Mouse (Mus musculus) forebrain, embryonic 13.5 days (tissue): ENCODE measurements around the gene Golim4. TPM values are rescaled to one million over a fixed set of nuclear protein-coding genes. Genes with fewer than 3 reads are reported as not detected.

Source experiments
- ATAC-seq: fragments of 200-750 bp; cut with Nextera tagmentation; 2 replicates; pipeline ENCODE4 v1.8.0; 2017
- H3K27ac ChIP-seq: fragments of 300-500 bp; sonication (generic); 2 replicates; pipeline ENCODE4 v1.5.1; 2015; ENCODE audit warnings: inconsistent platforms, mild to moderate bottlenecking, moderate library complexity
- H3K27me3 ChIP-seq: fragments of 300-500 bp; sonication (generic); 2 replicates; pipeline ENCODE4 v1.6.1; 2015; ENCODE audit warnings: mild to moderate bottlenecking, inconsistent platforms
- H3K36me3 ChIP-seq: fragments of 300-500 bp; sonication (generic); 2 replicates; pipeline ENCODE4 v1.6.1; 2015; ENCODE audit warnings: mild to moderate bottlenecking, inconsistent platforms; ENCODE audit not compliant: poor library complexity, severe bottlenecking
- H3K4me1 ChIP-seq: fragments of 300-500 bp; sonication (generic); 2 replicates; pipeline ENCODE4 v1.6.1; 2015; ENCODE audit warnings: inconsistent platforms
- H3K4me2 ChIP-seq: fragments of 300-500 bp; sonication (generic); 2 replicates; pipeline ENCODE4 v1.6.1; 2015; ENCODE audit warnings: inconsistent platforms, mild to moderate bottlenecking, moderate library complexity
- H3K4me3 ChIP-seq: fragments of 300-500 bp; sonication (generic); 2 replicates; pipeline ENCODE4 v1.5.1; 2015; ENCODE audit warnings: mild to moderate bottlenecking, inconsistent platforms
- H3K9ac ChIP-seq: fragments of 300-500 bp; sonication (generic); 2 replicates; pipeline ENCODE4 v1.6.1; 2015; ENCODE audit warnings: mild to moderate bottlenecking, inconsistent platforms
- H3K9me3 ChIP-seq: fragments of 300-500 bp; sonication (generic); replicated peaks from 2 replicates; pipeline ENCODE4 v1.6.1; 2016; ENCODE audit warnings: inconsistent platforms
- WGBS: fragments of 180-500 bp; shearing (Covaris S2); methylation state at CpG from one replicate; pipeline ENCODE4 v1.1.7; 2015; 5-methylcytosine and 5-hydroxymethylcytosine counted together
- polyA plus RNA-seq: library from polyadenylated mRNA; unstranded; fragments of >200 nt; fragmentation: Nextera tagmentation; extraction: Ambion mirVana; gene quantifications from 2 replicates; pipeline ENCODE4 v1.2.1, GENCODE M21; 2015

Gene Golim4
- polyA plus RNA-seq, 1 experiment from 2014 or later = 39.6 TPM

DNA sequence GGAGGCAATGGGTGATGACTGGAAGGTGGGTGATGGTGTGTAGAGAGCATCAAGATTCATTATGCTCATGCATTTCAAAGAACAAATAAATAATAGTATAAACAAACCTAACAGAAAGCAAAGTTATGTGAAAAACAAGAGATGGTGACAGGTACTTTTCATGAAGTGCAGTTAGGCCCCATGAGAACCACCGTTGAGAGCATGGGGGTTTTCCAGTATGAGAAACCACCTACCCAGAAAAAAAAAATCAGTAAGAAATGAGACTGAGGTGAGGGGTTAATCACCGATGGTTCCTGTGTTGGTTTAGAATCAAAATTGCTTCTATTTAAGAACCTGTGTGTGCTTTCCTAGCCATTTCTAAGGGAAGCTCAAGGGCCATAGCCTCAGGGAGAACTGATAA lies 121.9 kb downstream of the Golim4 start:
- Histone ChIP-seq H3K4me2 (no peak overlapping the region), H3K27ac (no peak overlapping the region), H3K36me3 (no peaks in the 10 kb centered on the region), H3K9me3 (no peaks in the 10 kb centered on the region), H3K27me3 (no peaks in the 10 kb centered on the region), H3K9ac (no peak overlapping the region), H3K4me1 (no peaks in the 10 kb centered on the region), H3K4me3 (no peak overlapping the region)
- ATAC-seq = no peak
- 92% methylated on average over 2 of the region's 2 CpGs for WGBS

Other genes starting within 250 kb of the Golim4 start
- not detected in 2 replicates for gene Gm29133, start 208.8 kb downstream of the Golim4 start, polyA plus RNA-seq
- 24.6 and 25.6 TPM in 2 replicates for gene Fstl5, start 117.3 kb upstream of the Golim4 start, polyA plus RNA-seq